Mouse (Mus musculus) hindbrain, embryonic 14.5 days (tissue): Measurements from ENCODE around the gene Mlycd. TPM values are rescaled to one million over a fixed set of nuclear protein-coding genes. Genes with fewer than 3 reads are reported as not detected.

ENCODE experiments used
- ATAC-seq: fragments of 200-750 bp; cut with Nextera tagmentation; 2 replicates; pipeline ENCODE4 v1.8.0; 2017; ENCODE audit warnings: moderate number of reproducible peaks, mild to moderate bottlenecking, moderate TSS enrichment, moderate library complexity; ENCODE audit not compliant: low FRiP score
- DNase-seq: peaks from one replicate; pipeline ENCODE4 v3.0.0-alpha.2; 2015; ENCODE audit warnings: low spot score
- H3K27ac ChIP-seq: fragments of 300-500 bp; sonication (generic); 2 replicates; pipeline ENCODE4 v1.5.1; 2014; ENCODE audit warnings: mild to moderate bottlenecking, moderate library complexity
- H3K27me3 ChIP-seq: fragments of 300-500 bp; sonication (generic); 2 replicates; pipeline ENCODE4 v1.6.1; 2014; ENCODE audit warnings: mild to moderate bottlenecking, low read length, mixed read lengths; ENCODE audit not compliant: control insufficient read depth, insufficient read depth
- H3K36me3 ChIP-seq: fragments of 300-500 bp; sonication (generic); replicated peaks from 2 replicates; pipeline ENCODE4 v1.6.1; 2014; ENCODE audit not compliant: control insufficient read depth, insufficient read depth
- H3K4me1 ChIP-seq: fragments of 300-500 bp; sonication (generic); replicated peaks from 2 replicates; pipeline ENCODE4 v1.6.1; 2014; ENCODE audit warnings: antibody characterized with exemption, low read length, mixed read lengths; ENCODE audit not compliant: control insufficient read depth, insufficient read depth
- H3K4me2 ChIP-seq: fragments of 300-500 bp; sonication (generic); replicated peaks from 2 replicates; pipeline ENCODE4 v1.6.1; 2014; ENCODE audit warnings: mild to moderate bottlenecking, moderate library complexity
- H3K4me3 ChIP-seq: fragments of 300-500 bp; sonication (generic); replicated peaks from 2 replicates; pipeline ENCODE4 v1.5.1; 2014; ENCODE audit warnings: mild to moderate bottlenecking, low read length
- H3K9ac ChIP-seq: fragments of 300-500 bp; sonication (generic); 2 replicates; pipeline ENCODE4 v1.6.1; 2014
- H3K9me3 ChIP-seq: fragments of 300-500 bp; sonication (generic); 2 replicates; pipeline ENCODE4 v1.6.1; 2016; ENCODE audit warnings: low read length; ENCODE audit not compliant: control insufficient read depth
- WGBS: fragments of 180-500 bp; shearing (Covaris S2); extraction: QIAGEN DNeasy Blood & Tissue Kit; methylation state at CpG from one replicate; pipeline ENCODE4 v1.1.7; 2014; 5-methylcytosine and 5-hydroxymethylcytosine counted together
- polyA plus RNA-seq: library from polyadenylated mRNA; unstranded; fragments of >200 nt; fragmentation: Nextera tagmentation; extraction: Ambion mirVana; gene quantifications from 2 replicates; pipeline ENCODE4 v1.2.1, GENCODE M21; 2014

The Mlycd gene
- polyA plus RNA-seq, 1 experiment from 2014 or later: 17.8 TPM

DNA sequence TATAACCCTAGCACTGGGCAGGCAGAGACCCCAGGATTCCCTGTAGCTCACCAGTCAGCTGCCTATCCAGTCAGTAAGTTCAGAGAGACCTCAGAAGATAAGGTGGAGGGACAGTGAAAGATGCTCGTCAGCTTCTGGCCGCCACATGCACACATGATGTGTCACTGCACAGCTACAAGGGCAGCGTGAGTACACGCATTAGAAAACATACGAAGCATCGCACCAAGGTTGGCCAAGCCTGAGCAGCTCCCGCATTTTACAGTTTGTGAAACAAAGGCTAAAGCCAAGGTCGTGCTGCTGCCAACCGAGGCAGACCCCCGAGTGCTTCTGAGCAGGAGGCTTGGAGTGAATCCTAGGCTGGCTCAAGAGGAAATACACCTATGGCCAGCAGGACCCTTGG, 18.9 kb downstream of the Mlycd start:
- no peak overlapping the region for H3K9ac ChIP-seq
- 78% methylated on average over 10 of the region's 10 CpGs for WGBS
- H3K4me2 ChIP-seq: no peak overlapping the region
- no peak for DNase-seq
- no peak overlapping the region for H3K27ac ChIP-seq
- no peaks in the 10 kb centered on the region for H3K4me1 ChIP-seq
- no peaks in the 10 kb centered on the region for H3K27me3 ChIP-seq
- H3K4me3 ChIP-seq: no peak overlapping the region
- H3K9me3 ChIP-seq: no peaks in the 10 kb centered on the region
- ATAC-seq: no peak
- H3K36me3 ChIP-seq: peaks cover 34% of the 10 kb centered on the region

DNA sequence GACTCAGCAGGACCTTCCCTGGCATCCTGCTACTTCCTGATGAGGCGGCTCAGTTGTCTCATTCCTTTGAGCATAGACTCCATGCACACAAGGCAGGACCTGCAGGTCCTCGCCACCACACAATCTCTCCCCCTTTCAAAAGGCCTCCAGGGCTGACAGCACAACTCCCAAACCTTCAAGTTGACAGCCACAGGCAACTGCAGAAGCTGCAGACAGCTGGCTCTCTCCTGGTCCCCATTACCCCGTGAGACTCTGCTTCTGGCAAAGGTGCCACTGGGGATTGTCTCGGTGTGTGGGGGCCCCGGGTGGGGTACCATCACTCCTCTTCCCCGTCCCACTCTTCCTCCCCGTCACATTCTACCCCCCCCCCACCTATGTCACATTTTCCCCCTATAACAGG, 25.6 kb downstream of the Mlycd start:
- H3K9me3 ChIP-seq: no peaks in the 10 kb centered on the region
- ATAC-seq: no peak
- WGBS: 78% methylated on average over 7 of the region's 7 CpGs
- H3K4me3 ChIP-seq: no peak overlapping the region
- no peak for DNase-seq
- H3K36me3 ChIP-seq: no peaks in the 10 kb centered on the region
- no peaks in the 10 kb centered on the region for H3K27me3 ChIP-seq
- H3K4me1 ChIP-seq: peaks cover 8% of the 10 kb centered on the region; the same call in 1 of the 2 replicates
- H3K27ac ChIP-seq: no peak overlapping the region
- H3K9ac ChIP-seq: no peak overlapping the region
- no peak overlapping the region for H3K4me2 ChIP-seq

GRCm38 (mm10) chr8:119421603-119422122, 27.0 kb downstream of the Mlycd start:
- H3K27me3 ChIP-seq: no peaks in the 10 kb centered on the region
- H3K36me3 ChIP-seq: no peaks in the 10 kb centered on the region
- no peak overlapping the region for H3K4me2 ChIP-seq
- H3K27ac ChIP-seq: no peak overlapping the region
- 46% methylated on average over 9 of the region's 9 CpGs for WGBS
- no peak for DNase-seq
- peaks cover 8% of the 10 kb centered on the region; the same call in 1 of the 2 replicates for H3K4me1 ChIP-seq
- ATAC-seq: no peak
- H3K9ac ChIP-seq: no peak overlapping the region
- H3K9me3 ChIP-seq: no peaks in the 10 kb centered on the region
- H3K4me3 ChIP-seq: no peak overlapping the region

DNA sequence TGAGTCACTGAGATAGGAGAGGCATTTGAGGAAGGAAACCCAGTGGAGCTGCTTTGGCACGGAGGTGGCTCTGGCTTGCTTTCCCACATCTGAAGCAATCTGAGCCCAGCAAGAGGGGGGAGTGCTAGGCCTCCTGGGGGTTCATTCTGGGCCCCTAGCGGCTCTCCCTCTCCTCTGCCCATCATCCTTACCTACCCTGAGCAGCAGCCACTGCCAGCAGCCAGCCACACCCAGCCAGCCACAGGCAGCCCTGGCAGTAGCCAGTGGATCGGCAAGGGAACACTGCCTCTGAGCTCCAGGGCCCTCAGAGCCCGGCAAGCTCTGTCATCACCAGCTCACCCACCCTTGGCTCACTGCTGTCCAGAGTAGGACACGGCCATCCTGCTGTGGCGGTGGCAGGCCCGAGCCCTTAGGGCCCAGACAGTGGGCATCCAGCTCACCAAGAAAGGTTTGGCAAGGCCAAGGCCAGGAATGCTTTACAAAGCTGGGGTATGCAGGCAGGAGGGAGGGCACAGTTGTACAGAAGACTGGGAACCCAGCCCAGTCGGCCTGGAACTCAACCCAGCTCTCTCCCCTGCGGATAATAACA, 27.5 kb downstream of the Mlycd start:
- Histone ChIP-seq H3K9me3 (no peaks in the 10 kb centered on the region), H3K27ac (no peak overlapping the region), H3K4me2 (no peak overlapping the region), H3K4me3 (no peak overlapping the region), H3K27me3 (no peaks in the 10 kb centered on the region), H3K4me1 (peaks cover 8% of the 10 kb centered on the region; the same call in 1 of the 2 replicates), H3K36me3 (no peaks in the 10 kb centered on the region), H3K9ac (no peak overlapping the region)
- no peak for DNase-seq
- no peak for ATAC-seq
- WGBS: 61% methylated on average over 9 of the region's 9 CpGs

DNA sequence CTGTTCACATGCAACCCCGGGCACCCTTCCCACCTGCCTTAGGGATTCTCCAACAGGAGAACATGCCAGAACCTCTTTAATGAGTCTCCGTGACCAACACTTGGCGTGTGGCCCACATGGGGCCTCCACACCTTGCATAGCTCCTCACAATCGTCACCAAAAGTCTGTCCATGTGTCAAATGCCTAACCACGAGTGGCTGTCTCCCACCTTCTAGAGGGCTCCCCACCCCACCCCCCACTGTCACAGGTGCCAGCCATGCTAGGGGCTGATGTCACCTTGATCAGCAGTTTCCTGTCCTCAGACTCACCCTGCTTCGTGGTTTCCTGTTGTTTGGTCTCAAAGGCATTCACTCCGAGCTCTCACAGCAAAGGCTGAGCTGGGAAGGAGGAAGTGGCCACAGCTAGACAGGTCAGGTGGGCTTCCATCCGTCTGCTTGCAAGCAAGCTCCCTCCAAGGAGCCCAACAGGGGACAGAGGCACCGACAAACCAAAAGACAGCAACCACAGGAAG, 29.0 kb downstream of the Mlycd start:
- Histone ChIP-seq H3K4me2 (no peak overlapping the region), H3K36me3 (no peaks in the 10 kb centered on the region), H3K27ac (no peak overlapping the region), H3K9me3 (no peaks in the 10 kb centered on the region), H3K4me1 (peaks cover 8% of the 10 kb centered on the region; the same call in 1 of the 2 replicates), H3K4me3 (no peak overlapping the region), H3K27me3 (no peaks in the 10 kb centered on the region), H3K9ac (no peak overlapping the region)
- 74% methylated on average over 9 of the region's 9 CpGs for WGBS
- ATAC-seq (no peak), DNase-seq (no peak)

DNA sequence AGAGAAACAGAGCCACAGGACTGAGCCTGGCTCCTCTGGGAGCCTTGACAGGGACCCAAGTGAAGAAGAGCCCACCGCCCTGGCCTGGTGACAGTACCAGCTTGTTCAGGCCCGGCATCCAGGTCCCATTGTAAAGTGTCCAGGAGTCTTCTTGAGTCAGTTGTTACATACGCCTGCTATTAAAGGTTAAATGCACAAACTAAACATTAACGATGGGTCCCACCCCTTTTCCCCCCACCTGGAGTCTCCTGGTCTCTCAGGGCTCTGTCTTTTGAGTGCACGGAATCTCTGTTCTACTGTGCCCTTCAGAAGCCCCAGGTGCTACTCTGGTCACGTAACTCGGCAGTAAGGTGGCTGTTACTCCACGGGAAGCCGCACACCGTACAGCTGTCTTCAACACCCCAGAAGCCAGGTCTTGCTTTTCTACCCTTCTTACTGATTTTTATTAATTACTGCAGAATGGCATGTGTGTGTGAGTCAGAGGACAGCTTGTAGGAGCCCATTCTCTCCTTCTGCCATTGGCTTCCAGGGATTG, 29.6 kb downstream of the Mlycd start:
- DNase-seq (no peak), ATAC-seq (no peak)
- Histone ChIP-seq H3K4me3 (no peak overlapping the region), H3K9ac (no peak overlapping the region), H3K27ac (no peak overlapping the region), H3K9me3 (no peaks in the 10 kb centered on the region), H3K4me2 (no peak overlapping the region), H3K27me3 (no peaks in the 10 kb centered on the region), H3K36me3 (no peaks in the 10 kb centered on the region), H3K4me1 (peaks cover 8% of the 10 kb centered on the region; the same call in 1 of the 2 replicates)
- WGBS: 87% methylated on average over 10 of the region's 10 CpGs

- ATAC-seq (no peak), DNase-seq (no peak)
- Histone ChIP-seq H3K9ac (no peak overlapping the region), H3K4me3 (no peak overlapping the region), H3K9me3 (no peaks in the 10 kb centered on the region), H3K27ac (no peak overlapping the region), H3K36me3 (no peaks in the 10 kb centered on the region), H3K4me2 (no peak overlapping the region), H3K4me1 (peaks cover 8% of the 10 kb centered on the region; the same call in 1 of the 2 replicates), H3K27me3 (no peaks in the 10 kb centered on the region)
- WGBS: 80% methylated on average over 10 of the region's 10 CpGs
These were observed 30.1 kb downstream of the Mlycd start for GRCm38 (mm10) chr8:119424740-119425139.

- Histone ChIP-seq H3K9ac (no peak overlapping the region), H3K9me3 (no peaks in the 10 kb centered on the region), H3K27me3 (no peaks in the 10 kb centered on the region), H3K4me2 (no peak overlapping the region), H3K4me3 (no peak overlapping the region), H3K27ac (no peak overlapping the region), H3K4me1 (peaks cover 8% of the 10 kb centered on the region; the same call in 1 of the 2 replicates), H3K36me3 (no peaks in the 10 kb centered on the region)
- 83% methylated on average over 10 of the region's 10 CpGs for WGBS
- ATAC-seq (no peak), DNase-seq (no peak)
These were observed 30.9 kb downstream of the Mlycd start for GRCm38 (mm10) chr8:119425533-119425932.

DNA sequence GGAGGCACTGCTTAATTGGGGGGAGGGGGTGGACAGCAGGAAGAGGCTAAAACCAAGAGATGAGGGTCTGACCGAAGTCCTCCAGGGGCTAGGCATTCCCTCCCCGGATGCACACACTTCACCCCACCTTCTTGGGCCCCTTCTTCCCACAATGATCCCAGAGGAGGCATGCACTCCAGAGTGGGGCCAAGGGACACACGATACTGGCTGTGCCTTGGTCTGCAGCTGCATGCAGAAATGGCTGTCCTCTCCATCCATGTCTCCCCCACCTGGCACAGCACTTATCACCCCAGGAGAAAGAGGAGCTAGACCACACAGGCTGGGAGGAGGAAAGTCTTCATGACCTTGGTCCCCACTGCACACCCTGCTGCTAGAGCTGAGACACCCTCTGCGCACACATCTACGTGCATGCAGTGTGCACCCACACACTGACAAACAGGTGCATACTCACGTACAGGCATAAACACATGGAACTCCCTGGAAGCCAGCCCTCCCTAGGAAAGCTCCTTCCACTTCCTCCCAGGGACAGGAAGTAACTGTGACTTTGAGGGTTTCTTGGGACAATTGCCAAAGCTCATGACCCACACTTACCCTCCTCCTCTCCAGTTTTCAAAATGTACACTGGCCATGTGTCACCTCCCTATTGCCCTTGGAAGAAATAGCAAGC, 31.5 kb downstream of the Mlycd start:
- no peaks in the 10 kb centered on the region for H3K36me3 ChIP-seq
- DNase-seq (no peak), ATAC-seq (no peak)
- H3K4me1 ChIP-seq: peaks cover 8% of the 10 kb centered on the region; the same call in 1 of the 2 replicates
- H3K9ac ChIP-seq: no peak overlapping the region
- H3K4me3 ChIP-seq: no peak overlapping the region
- H3K4me2 ChIP-seq: no peak overlapping the region
- no peaks in the 10 kb centered on the region for H3K27me3 ChIP-seq
- no peak overlapping the region for H3K27ac ChIP-seq
- H3K9me3 ChIP-seq: no peaks in the 10 kb centered on the region
- 82% methylated on average over 6 of the region's 6 CpGs for WGBS
